Mouse (Mus musculus): ENCODE data around the gene Mageb16.

- TF ChIP-seq CTCF (IDR thresholded peaks at IDR 0.05; ENCODE audit: low read depth, low read length) (no peak), GATA2 (IDR thresholded peaks at IDR 0.05; ENCODE audit: borderline replicate concordance, low read depth, low read length) (no peak), TAL1 (conservative IDR thresholded peaks at IDR 0.05; ENCODE audit: low read depth, low read length) (no peak), GATA1 (IDR thresholded peaks at IDR 0.05; ENCODE audit: borderline replicate concordance, low read length) (no peak), POLR2AphosphoS5 (IDR thresholded peaks at IDR 0.05; ENCODE audit: insufficient replicate concordance, low read depth, low read length) (no peak)
These were observed 35.8 kb downstream of the Mageb16 start for GRCm38 (mm10) chrX:79635396-79635795.
